Mouse (Mus musculus) embryonic fibroblast, embryonic 13.5 days (primary cell): Measurements from ENCODE around the gene Dhx40.

ENCODE experiments used
- CTCF ChIP-seq: IDR thresholded peaks from 2 replicates; pipeline ENCODE4 v1.5.1; 2011; ENCODE audit warnings: mild to moderate bottlenecking, control low read depth, low read length, moderate library complexity, borderline replicate concordance; ENCODE audit not compliant: insufficient read depth
- POLR2A ChIP-seq: IDR thresholded peaks from 2 replicates; pipeline ENCODE4 v1.6.1; 2011; ENCODE audit warnings: low read depth, mild to moderate bottlenecking, control low read depth, low read length, moderate library complexity

- TF ChIP-seq CTCF (no peak), POLR2A (no peak)
These were observed 13.4 kb downstream of the Dhx40 start for GRCm38 (mm10) chr11:86794161-86794560.
